Mouse (Mus musculus) T-helper 2 cell (primary cell): ENCODE results near the gene Gpr132.

Experiments
- in situ Hi-C: fragments of 300-600 bp; cut with MboI, MseI; formaldehyde crosslinking; loops from one replicate; pipeline ENCODE4 v1.15.1; 2025; ENCODE audit warnings: high pct_unique_total_duplicates

The Gpr132 gene

GRCm38 (mm10) chr12:112877607-112878020 lies 9.6 kb upstream of the Gpr132 start:
- in situ Hi-C loops, result loop anchor here (5.0 to 10.0 kb wide), 3 partner anchors 70 to 117 kb away; partner anchors contain the start of gene Clba1

GRCm38 (mm10) chr12:112877073-112877576 lies 9.1 kb upstream of the Gpr132 start:
- in situ Hi-C loops, result loop anchor here (5.0 to 10.0 kb wide), 3 partner anchors 70 to 118 kb away; partner anchors contain the start of gene Clba1

- in situ Hi-C loops, result loop anchor here (5.0 to 10.0 kb wide), 3 partner anchors 69 to 118 kb away; partner anchors contain the start of gene Clba1
Measured at GRCm38 (mm10) chr12:112876332-112877072, 8.5 kb upstream of the Gpr132 start.

GRCm38 (mm10) chr12:112875225-112876013 lies 7.4 kb upstream of the Gpr132 start:
- in situ Hi-C loops, result loop anchor here (5.0 to 10.0 kb wide), 3 partner anchors 68 to 119 kb away; partner anchors contain the start of gene Clba1

GRCm38 (mm10) chr12:112874199-112874598 lies 6.2 kb upstream of the Gpr132 start:
- in situ Hi-C loops, result loop anchor here (5.0 to 10.0 kb wide), 2 partner anchors 121 to 273 kb away; partner anchors contain the start of gene Crip1

- in situ Hi-C loops, result loop anchor here (5.0 to 10.0 kb wide), 2 partner anchors 121 to 274 kb away; partner anchors contain the start of gene Crip1
Measured at GRCm38 (mm10) chr12:112873452-112874190, 5.6 kb upstream of the Gpr132 start.

- in situ Hi-C loops, result loop anchor here (5.0 to 10.0 kb wide), 2 partner anchors 122 to 274 kb away; partner anchors contain the start of gene Crip1
Measured at GRCm38 (mm10) chr12:112872991-112873390, 5.0 kb upstream of the Gpr132 start.

- in situ Hi-C loops, result loop anchor here (5.0 to 10.0 kb wide), 2 partner anchors 124 to 276 kb away; partner anchors contain the start of gene Crip1
Measured at GRCm38 (mm10) chr12:112871272-112871671, 3.2 kb upstream of the Gpr132 start.

- in situ Hi-C loops, result loop anchor here (5.0 to 10.0 kb wide), 2 partner anchors 124 to 277 kb away; partner anchors contain the start of gene Crip1
Measured at GRCm38 (mm10) chr12:112870775-112871174, 2.7 kb upstream of the Gpr132 start.

GRCm38 (mm10) chr12:112869783-112870204 lies 1.8 kb upstream of the Gpr132 start:
- in situ Hi-C loops, result loop anchor here (5.0 to 10.0 kb wide), 2 partner anchors 125 to 278 kb away; partner anchors contain the start of gene Crip1

- in situ Hi-C loops, result no loop called here
Measured at GRCm38 (mm10) chr12:112867106-112867674, 838 bp downstream of the Gpr132 start.

GRCm38 (mm10) chr12:112866467-112867080 lies 1.5 kb downstream of the Gpr132 start:
- in situ Hi-C loops, result no loop called here

GRCm38 (mm10) chr12:112864804-112865203 lies 3.2 kb downstream of the Gpr132 start:
- in situ Hi-C loops, result no loop called here

- in situ Hi-C loops, result no loop called here
Measured at GRCm38 (mm10) chr12:112861911-112862321, 6.1 kb downstream of the Gpr132 start.

- in situ Hi-C loops, result no loop called here
Measured at GRCm38 (mm10) chr12:112860765-112861164, 7.3 kb downstream of the Gpr132 start.

GRCm38 (mm10) chr12:112859930-112860329 lies 8.1 kb downstream of the Gpr132 start:
- in situ Hi-C loops, result no loop called here

GRCm38 (mm10) chr12:112858581-112859336 lies 9.3 kb downstream of the Gpr132 start:
- in situ Hi-C loops, result no loop called here

- in situ Hi-C loops, result no loop called here
Measured at GRCm38 (mm10) chr12:112857021-112857925, 10.8 kb downstream of the Gpr132 start.
